Mouse (Mus musculus) bone marrow, adult 2 months (tissue): ENCODE results near the gene Igsf11. TPM values are rescaled to one million over a fixed set of nuclear protein-coding genes. Genes with fewer than 3 reads are reported as not detected.

Source experiments
- H3K27ac ChIP-seq: fragments of 200-500 bp; 2 replicates; pipeline ENCODE4 v1.5.1; 2012; ENCODE audit warnings: low read depth, mild to moderate bottlenecking, control low read depth, inconsistent platforms, low read length; ENCODE audit not compliant: control insufficient read depth, poor library complexity, insufficient read depth
- H3K4me1 ChIP-seq: fragments of 200-500 bp; 2 replicates; pipeline ENCODE4 v1.6.1; 2011; ENCODE audit warnings: low read length; ENCODE audit not compliant: control insufficient read depth, insufficient read depth
- H3K4me3 ChIP-seq: fragments of 200-500 bp; replicated peaks from 2 replicates; pipeline ENCODE3; 2011; ENCODE audit warnings: mild to moderate bottlenecking, low read depth, low read length, control low read depth; ENCODE audit not compliant: control insufficient read depth
- CTCF ChIP-seq: fragments of 200-500 bp; IDR thresholded peaks from 2 replicates; pipeline ENCODE4 v1.5.1; 2011; ENCODE audit warnings: low read length, control low read depth; ENCODE audit not compliant: control insufficient read depth, insufficient read depth
- POLR2A ChIP-seq: fragments of 200-500 bp; IDR thresholded peaks from 2 replicates; pipeline ENCODE4 v1.6.1; 2011; ENCODE audit warnings: low read depth, mild to moderate bottlenecking, control low read depth, low read length, borderline replicate concordance; ENCODE audit not compliant: control insufficient read depth
- WGBS: fragments of 180-500 bp; shearing (Covaris S2); methylation state at CpG from one replicate; pipeline ENCODE4 v1.1.7; 2018; 5-methylcytosine and 5-hydroxymethylcytosine counted together
- polyA plus RNA-seq: library from polyadenylated mRNA; stranded (reverse); fragments of >200 nt; gene quantifications from 2 replicates; pipeline ENCODE4 v1.2.4, GENCODE M21; 2011; ENCODE audit warnings: low replicate concordance; ENCODE audit not compliant: missing spikeins, insufficient read depth, insufficient read length

Igsf11 gene
- polyA plus RNA-seq, 1 experiment, result 1.2 TPM

DNA sequence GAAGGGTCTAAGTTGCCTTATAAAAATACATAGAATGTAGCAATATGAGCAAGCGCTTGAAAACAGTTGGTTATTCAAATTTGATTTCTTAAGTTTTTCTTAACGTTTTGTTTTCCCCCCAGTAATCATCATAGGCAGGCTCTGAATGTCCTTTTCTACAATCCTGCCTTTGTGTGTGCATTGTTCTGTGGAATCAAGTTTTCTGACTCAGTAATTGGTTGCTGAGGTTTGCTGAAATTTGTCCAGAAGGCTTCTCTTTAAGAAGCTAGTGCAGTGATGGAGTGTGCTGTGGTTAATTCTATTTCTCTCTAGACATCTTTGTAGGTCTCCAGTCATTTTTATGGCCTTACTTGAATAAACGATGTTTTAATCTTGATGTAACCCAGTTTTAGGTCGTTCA is 10.5 kb downstream of the Igsf11 start:
- H3K4me3 ChIP-seq, result no peak overlapping the region
- H3K4me1 ChIP-seq, result no peaks in the 10 kb centered on the region
- TF ChIP-seq POLR2A (no peak), CTCF (no peak)
- WGBS, result 42% methylated on average over 4 of the region's 4 CpGs
- H3K27ac ChIP-seq, result no peak overlapping the region

DNA sequence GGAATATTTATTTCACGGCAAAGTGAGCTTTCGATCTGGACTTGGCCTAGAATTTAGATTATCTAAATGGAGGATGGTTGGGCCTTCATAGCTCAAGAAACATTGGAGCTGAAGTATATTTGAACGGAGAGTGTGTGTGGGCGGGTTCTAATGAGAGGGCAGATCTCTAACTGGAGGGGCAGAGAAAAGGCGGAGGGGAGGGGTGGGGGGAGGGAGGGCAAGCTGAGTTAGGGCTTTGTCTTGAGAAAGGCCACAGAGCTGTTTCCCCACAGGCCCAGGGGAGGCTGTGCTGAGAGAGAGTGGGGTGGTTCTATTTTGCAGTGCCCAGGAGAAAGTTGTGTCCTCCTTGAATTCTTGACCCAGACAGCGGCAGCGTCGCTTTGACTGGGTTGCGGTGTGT is 11.7 kb downstream of the Igsf11 start:
- Histone ChIP-seq H3K4me1 (no peaks in the 10 kb centered on the region), H3K27ac (no peak overlapping the region), H3K4me3 (no peak overlapping the region)
- 89% methylated on average over 9 of the region's 9 CpGs for WGBS
- no peak for TF ChIP-seq POLR2A
- TF ChIP-seq CTCF, result no peak

DNA sequence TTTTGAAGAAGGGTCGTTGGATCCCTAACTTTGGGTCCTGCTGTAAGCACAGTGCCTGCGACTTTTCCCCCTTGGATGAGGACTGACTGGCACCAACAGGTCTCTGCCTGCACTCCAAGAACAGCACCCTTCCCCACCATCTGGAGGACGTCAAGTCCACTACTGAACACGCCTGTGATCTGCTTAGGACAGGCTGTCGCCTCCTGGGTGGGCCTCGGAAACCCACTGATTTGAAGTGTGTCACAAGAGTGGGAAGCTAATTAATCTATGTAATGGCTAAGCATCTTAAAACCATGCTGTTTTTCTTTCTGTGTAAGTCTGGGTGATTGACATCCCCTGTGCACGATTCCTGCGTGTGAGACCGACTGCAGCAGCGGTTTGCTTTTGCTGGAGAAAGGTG is 13.4 kb downstream of the Igsf11 start:
- Histone ChIP-seq H3K4me1 (no peaks in the 10 kb centered on the region), H3K27ac (no peak overlapping the region)

DNA sequence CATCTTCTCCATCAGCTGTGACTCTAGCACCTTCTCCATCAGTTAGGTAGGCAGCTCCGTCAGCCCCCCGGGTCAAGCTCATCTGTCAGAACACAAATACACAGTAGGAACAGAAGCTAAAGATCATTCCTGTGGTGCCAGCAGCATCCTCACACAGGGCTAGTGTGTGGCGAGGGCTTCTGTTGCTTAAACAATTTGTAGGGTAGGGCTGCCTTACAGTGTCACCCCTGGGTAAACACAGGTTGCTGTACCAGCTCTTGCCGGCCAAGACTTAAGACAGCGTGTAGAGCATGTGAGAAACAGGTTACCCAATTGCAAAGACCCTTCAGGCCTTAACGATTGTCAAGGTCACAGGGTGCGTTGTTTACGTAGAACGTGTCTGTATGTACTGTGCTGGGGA is 15.8 kb downstream of the Igsf11 start:
- TF ChIP-seq CTCF (no peak), POLR2A (no peak)
- Histone ChIP-seq H3K27ac (no peak overlapping the region), H3K4me3 (no peak overlapping the region), H3K4me1 (no peaks in the 10 kb centered on the region)
- WGBS, result 77% methylated on average over 9 of the region's 9 CpGs

More for the DNA sequence above, 13.4 kb downstream of the Igsf11 start:
- 82% methylated on average over 10 of the region's 10 CpGs for WGBS
- TF ChIP-seq POLR2A (no peak), CTCF (no peak)
- H3K4me3 ChIP-seq, result no peak overlapping the region

DNA sequence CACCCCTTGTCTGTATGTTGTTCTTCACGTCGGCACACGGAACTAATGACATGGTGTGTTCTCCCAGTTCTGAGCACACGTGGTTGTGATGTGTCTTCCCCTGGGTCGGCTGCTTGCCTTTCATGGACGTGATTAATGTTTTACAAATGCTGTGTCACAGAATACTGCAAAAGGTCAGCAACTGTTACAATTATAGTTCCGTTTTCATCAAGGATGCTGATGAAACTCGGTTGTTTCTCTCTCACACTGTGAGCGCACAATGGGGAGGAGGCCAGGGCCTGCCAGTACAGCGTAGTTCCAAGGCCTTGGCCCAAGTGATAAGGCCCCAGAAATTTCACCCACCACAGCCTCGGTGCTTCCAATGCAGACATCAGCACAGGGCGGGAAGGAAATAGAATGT is 17.0 kb downstream of the Igsf11 start:
- Histone ChIP-seq H3K4me3 (no peak overlapping the region), H3K27ac (no peak overlapping the region), H3K4me1 (no peaks in the 10 kb centered on the region)
- TF ChIP-seq POLR2A (no peak), CTCF (no peak)
- WGBS, result 71% methylated on average over 12 of the region's 12 CpGs

DNA sequence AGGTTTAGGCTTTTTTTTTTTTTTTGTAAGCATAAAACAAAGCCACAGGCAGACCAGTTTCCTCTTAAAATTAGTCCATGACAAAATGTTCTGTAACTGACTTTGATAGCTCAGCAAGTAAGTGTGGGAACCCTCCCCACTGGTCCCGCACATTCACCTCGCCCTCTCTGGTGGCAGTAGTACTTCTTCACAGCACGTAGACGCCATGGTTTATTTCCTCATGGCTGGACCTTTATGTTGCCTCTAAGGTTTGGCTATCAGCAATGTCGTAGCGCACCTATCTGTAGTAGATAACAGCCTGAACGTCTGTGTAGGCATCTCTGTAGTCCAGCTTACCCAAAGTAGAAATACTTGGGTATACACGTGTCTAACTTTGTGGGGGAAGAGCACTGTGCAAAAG is 17.6 kb downstream of the Igsf11 start:
- H3K4me1 ChIP-seq, result no peaks in the 10 kb centered on the region
- TF ChIP-seq POLR2A (no peak), CTCF (no peak)
- 74% methylated on average over 8 of the region's 8 CpGs for WGBS
- no peak overlapping the region for H3K27ac ChIP-seq
- H3K4me3 ChIP-seq, result no peak overlapping the region

DNA sequence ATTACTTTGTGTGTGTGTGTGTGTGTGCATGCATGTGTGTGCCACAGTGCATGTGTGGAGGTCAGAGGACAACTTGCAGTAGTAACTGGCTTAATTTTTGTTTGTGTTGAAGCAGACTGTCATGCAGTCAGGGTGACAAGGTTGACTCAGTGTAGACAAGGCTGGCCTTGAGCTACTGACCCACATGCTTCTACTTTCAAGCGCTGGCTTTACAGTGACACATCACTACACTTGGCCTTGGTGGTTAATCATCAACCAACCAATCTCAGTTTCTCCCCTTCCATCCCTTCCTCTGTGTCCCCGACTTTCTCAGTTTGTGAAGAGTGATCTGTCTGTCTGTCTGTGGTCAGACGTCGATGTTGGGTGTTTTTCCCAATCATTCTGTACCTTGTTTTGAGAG is 23.0 kb downstream of the Igsf11 start:
- WGBS, result 75% methylated on average over 4 of the region's 4 CpGs
- H3K4me3 ChIP-seq, result no peak overlapping the region
- H3K4me1 ChIP-seq, result no peaks in the 10 kb centered on the region
- TF ChIP-seq POLR2A, result no peak
- no peak for TF ChIP-seq CTCF
- H3K27ac ChIP-seq, result no peak overlapping the region

DNA sequence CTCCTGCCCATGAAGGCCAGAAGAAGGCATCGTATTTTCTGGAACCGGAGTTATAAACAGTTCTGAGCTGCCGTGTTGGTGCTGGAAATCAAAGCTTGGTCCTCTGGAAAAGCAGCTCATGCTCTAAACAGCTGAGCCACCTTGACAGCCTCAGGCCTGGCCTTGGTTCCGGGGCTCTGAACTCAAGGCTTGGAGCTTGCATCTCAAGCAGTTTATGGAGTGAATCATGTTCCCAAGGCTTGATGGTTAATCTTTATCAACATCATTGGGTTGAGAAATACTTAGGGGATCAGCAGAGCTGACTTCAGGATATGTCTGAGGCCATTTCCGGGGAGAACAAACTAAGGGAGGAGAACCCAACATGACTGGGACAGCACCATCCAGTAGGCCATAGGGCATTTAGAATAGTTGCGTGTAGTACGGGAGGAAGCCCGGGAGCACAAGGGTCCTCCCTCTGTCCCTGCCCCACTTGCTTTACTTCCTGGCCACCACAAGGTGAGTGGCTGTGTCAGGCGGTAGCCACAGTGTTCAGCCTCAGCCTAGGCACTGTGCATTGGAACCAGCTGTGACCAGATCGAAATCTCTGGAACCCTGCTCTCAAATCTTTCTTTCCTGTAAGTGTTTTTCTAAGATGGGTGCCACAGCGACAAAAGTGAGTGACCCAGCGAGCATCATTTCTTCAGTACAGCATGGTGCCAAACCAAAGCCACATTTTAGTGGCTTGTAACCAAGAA is 23.7 kb downstream of the Igsf11 start:
- H3K4me3 ChIP-seq, result no peak overlapping the region
- no peaks in the 10 kb centered on the region for H3K4me1 ChIP-seq
- TF ChIP-seq POLR2A (no peak), CTCF (no peak)
- WGBS, result 79% methylated on average over 12 of the region's 12 CpGs
- no peak overlapping the region for H3K27ac ChIP-seq

DNA sequence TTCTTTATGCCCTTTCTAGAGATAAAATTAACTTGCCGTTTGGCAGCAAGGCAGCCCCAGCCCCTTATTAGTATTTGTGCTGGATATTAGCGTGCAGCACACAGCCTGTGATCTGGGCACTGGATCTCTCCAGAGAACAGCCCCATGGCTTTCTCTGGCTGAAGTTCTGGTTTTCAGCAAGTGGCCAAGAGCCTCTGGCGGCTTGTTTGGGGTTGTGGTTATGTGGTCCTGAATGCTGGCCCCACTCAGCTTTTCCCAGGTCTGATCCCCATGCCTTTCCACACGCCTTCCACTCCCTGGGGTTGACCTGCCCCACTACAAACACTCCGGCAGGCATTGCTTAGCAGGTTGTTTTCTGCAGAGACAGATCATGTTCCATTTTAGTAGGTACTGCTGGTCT is 24.4 kb downstream of the Igsf11 start:
- Histone ChIP-seq H3K4me1 (no peaks in the 10 kb centered on the region), H3K27ac (no peak overlapping the region), H3K4me3 (no peak overlapping the region)
- 68% methylated on average over 5 of the region's 5 CpGs for WGBS
- TF ChIP-seq CTCF (no peak), POLR2A (no peak)
